Mouse (Mus musculus): Measurements from ENCODE around the gene 1700010I14Rik. TPM values are rescaled to one million over a fixed set of nuclear protein-coding genes. Genes with fewer than 3 reads are reported as not detected.

Gene 1700010I14Rik
- polyA plus RNA-seq (2014; fragmentation: Nextera tagmentation; extraction: Ambion mirVana): 2.5 and 2.7 TPM in 2 replicates

- Histone ChIP-seq H3K4me3 (ENCODE audit: low read depth, low read length) (peak within 1 kb of the TSS; percentile 38), H3K9me3 (ENCODE audit: control insufficient read depth, low read length) (no peaks in the 10 kb centered on the region), H3K27ac (ENCODE audit: low read depth, low read length) (no peak within 1 kb of the TSS), H3K4me2 (replicated peaks; ENCODE audit: low read depth, low read length) (peak within 1 kb of the TSS; percentile 49), H3K9ac (ENCODE audit: low read depth, low read length) (peak within 1 kb of the TSS; percentile 20; the same call in 1 of the 2 replicates), H3K27me3 (ENCODE audit: control insufficient read depth, insufficient read depth, low read length) (no peaks in the 10 kb centered on the region), H3K4me1 (replicated peaks; ENCODE audit: control insufficient read depth, insufficient read depth, low read length) (no peaks in the 10 kb centered on the region; the same call in 1 of the 2 replicates), H3K36me3 (ENCODE audit: control insufficient read depth, insufficient read depth, low read length) (no peaks in the 10 kb centered on the region)
- peak; percentile 71 for ATAC-seq (ENCODE audit: low FRiP score)
- 10% methylated on average over 13 of the region's 13 CpGs for WGBS
- DNase-seq (ENCODE audit: low spot score): peak; percentile 87
These were observed at the start of gene 1700010I14Rik for GRCm38 (mm10) chr17:8988119-8988807. Gene 1700010I14Rik (plus strand): TSS chr17:8988333.

GRCm38 (mm10) chr17:8951588-8951987, 36.5 kb upstream of the 1700010I14Rik start:
- DNase-seq (ENCODE audit: low spot score) (no peak), ATAC-seq (ENCODE audit: low FRiP score) (no peak)
- no peak overlapping the region for H3K4me2 ChIP-seq (replicated peaks; ENCODE audit: low read depth, low read length)
- no peaks in the 10 kb centered on the region for H3K36me3 ChIP-seq (ENCODE audit: control insufficient read depth, insufficient read depth, low read length)
- no peak overlapping the region for H3K4me3 ChIP-seq (ENCODE audit: low read depth, low read length)
- WGBS: 70% methylated on average over 5 of the region's 5 CpGs
- H3K27me3 ChIP-seq (ENCODE audit: control insufficient read depth, insufficient read depth, low read length): no peaks in the 10 kb centered on the region
- H3K27ac ChIP-seq (ENCODE audit: low read depth, low read length): no peak overlapping the region
- H3K9ac ChIP-seq (ENCODE audit: low read depth, low read length): no peak overlapping the region
- no peaks in the 10 kb centered on the region for H3K4me1 ChIP-seq (replicated peaks; ENCODE audit: control insufficient read depth, insufficient read depth, low read length)
- no peaks in the 10 kb centered on the region for H3K9me3 ChIP-seq (ENCODE audit: control insufficient read depth, low read length)

- Histone ChIP-seq H3K27ac (ENCODE audit: low read depth, low read length) (no peak overlapping the region), H3K9ac (ENCODE audit: low read depth, low read length) (no peak overlapping the region), H3K36me3 (ENCODE audit: control insufficient read depth, insufficient read depth, low read length) (no peaks in the 10 kb centered on the region), H3K9me3 (ENCODE audit: control insufficient read depth, low read length) (no peaks in the 10 kb centered on the region), H3K4me3 (ENCODE audit: low read depth, low read length) (no peak overlapping the region), H3K27me3 (ENCODE audit: control insufficient read depth, insufficient read depth, low read length) (no peaks in the 10 kb centered on the region), H3K4me1 (replicated peaks; ENCODE audit: control insufficient read depth, insufficient read depth, low read length) (no peaks in the 10 kb centered on the region), H3K4me2 (replicated peaks; ENCODE audit: low read depth, low read length) (no peak overlapping the region)
- DNase-seq (ENCODE audit: low spot score): no peak
- ATAC-seq (ENCODE audit: low FRiP score): no peak
- WGBS: 80% methylated on average over 8 of the region's 8 CpGs
These were observed 35.2 kb upstream of the 1700010I14Rik start for GRCm38 (mm10) chr17:8952951-8953350.

- Histone ChIP-seq H3K4me3 (ENCODE audit: low read depth, low read length) (no peak overlapping the region), H3K36me3 (ENCODE audit: control insufficient read depth, insufficient read depth, low read length) (no peaks in the 10 kb centered on the region), H3K4me1 (replicated peaks; ENCODE audit: control insufficient read depth, insufficient read depth, low read length) (peaks cover 2% of the 10 kb centered on the region; the same call in 1 of the 2 replicates), H3K9me3 (ENCODE audit: control insufficient read depth, low read length) (no peaks in the 10 kb centered on the region), H3K27ac (ENCODE audit: low read depth, low read length) (no peak overlapping the region), H3K9ac (ENCODE audit: low read depth, low read length) (no peak overlapping the region), H3K4me2 (replicated peaks; ENCODE audit: low read depth, low read length) (no peak overlapping the region), H3K27me3 (ENCODE audit: control insufficient read depth, insufficient read depth, low read length) (no peaks in the 10 kb centered on the region)
- WGBS: 93% methylated on average over 6 of the region's 6 CpGs
- ATAC-seq (ENCODE audit: low FRiP score) (no peak), DNase-seq (ENCODE audit: low spot score) (no peak)
These were observed 30.0 kb upstream of the 1700010I14Rik start for GRCm38 (mm10) chr17:8958125-8958524.

- 71% methylated on average over 4 of the region's 4 CpGs for WGBS
- ATAC-seq (ENCODE audit: low FRiP score): no peak
- no peaks in the 10 kb centered on the region for H3K36me3 ChIP-seq (ENCODE audit: control insufficient read depth, insufficient read depth, low read length)
- no peak overlapping the region for H3K9ac ChIP-seq (ENCODE audit: low read depth, low read length)
- H3K27ac ChIP-seq (ENCODE audit: low read depth, low read length): no peak overlapping the region
- H3K27me3 ChIP-seq (ENCODE audit: control insufficient read depth, insufficient read depth, low read length): no peaks in the 10 kb centered on the region
- H3K4me2 ChIP-seq (replicated peaks; ENCODE audit: low read depth, low read length): no peak overlapping the region
- no peak overlapping the region for H3K4me3 ChIP-seq (ENCODE audit: low read depth, low read length)
- no peak for DNase-seq (ENCODE audit: low spot score)
- H3K9me3 ChIP-seq (ENCODE audit: control insufficient read depth, low read length): no peaks in the 10 kb centered on the region
- H3K4me1 ChIP-seq (replicated peaks; ENCODE audit: control insufficient read depth, insufficient read depth, low read length): peaks cover 2% of the 10 kb centered on the region; the same call in 1 of the 2 replicates
These were observed 27.7 kb upstream of the 1700010I14Rik start for GRCm38 (mm10) chr17:8960386-8960785.

GRCm38 (mm10) chr17:8961097-8961496, 27.0 kb upstream of the 1700010I14Rik start:
- Histone ChIP-seq H3K4me3 (ENCODE audit: low read depth, low read length) (no peak overlapping the region), H3K36me3 (ENCODE audit: control insufficient read depth, insufficient read depth, low read length) (no peaks in the 10 kb centered on the region), H3K9ac (ENCODE audit: low read depth, low read length) (no peak overlapping the region), H3K4me1 (replicated peaks; ENCODE audit: control insufficient read depth, insufficient read depth, low read length) (peaks cover 2% of the 10 kb centered on the region; the same call in 1 of the 2 replicates), H3K9me3 (ENCODE audit: control insufficient read depth, low read length) (no peaks in the 10 kb centered on the region), H3K27me3 (ENCODE audit: control insufficient read depth, insufficient read depth, low read length) (no peaks in the 10 kb centered on the region), H3K4me2 (replicated peaks; ENCODE audit: low read depth, low read length) (no peak overlapping the region), H3K27ac (ENCODE audit: low read depth, low read length) (0 out of 2 replicates have a peak overlapping the region, but pooled peaks have one; percentile 24)
- WGBS: 88% methylated on average over 5 of the region's 5 CpGs
- no peak for ATAC-seq (ENCODE audit: low FRiP score)
- no peak for DNase-seq (ENCODE audit: low spot score)

GRCm38 (mm10) chr17:8961644-8962043, 26.5 kb upstream of the 1700010I14Rik start:
- Histone ChIP-seq H3K9ac (ENCODE audit: low read depth, low read length) (no peak overlapping the region), H3K4me3 (ENCODE audit: low read depth, low read length) (no peak overlapping the region), H3K27ac (ENCODE audit: low read depth, low read length) (0 out of 2 replicates have a peak overlapping the region, but pooled peaks have one; percentile 24), H3K36me3 (ENCODE audit: control insufficient read depth, insufficient read depth, low read length) (no peaks in the 10 kb centered on the region), H3K9me3 (ENCODE audit: control insufficient read depth, low read length) (no peaks in the 10 kb centered on the region), H3K27me3 (ENCODE audit: control insufficient read depth, insufficient read depth, low read length) (no peaks in the 10 kb centered on the region), H3K4me2 (replicated peaks; ENCODE audit: low read depth, low read length) (no peak overlapping the region), H3K4me1 (replicated peaks; ENCODE audit: control insufficient read depth, insufficient read depth, low read length) (peaks cover 2% of the 10 kb centered on the region; the same call in 1 of the 2 replicates)
- 39% methylated on average over 14 of the region's 14 CpGs for WGBS
- DNase-seq (ENCODE audit: low spot score): peak; percentile 54
- ATAC-seq (ENCODE audit: low FRiP score): peak; percentile 81

GRCm38 (mm10) chr17:8965177-8965576, 23.0 kb upstream of the 1700010I14Rik start:
- no peak overlapping the region for H3K27ac ChIP-seq (ENCODE audit: low read depth, low read length)
- H3K27me3 ChIP-seq (ENCODE audit: control insufficient read depth, insufficient read depth, low read length): no peaks in the 10 kb centered on the region
- DNase-seq (ENCODE audit: low spot score): no peak
- H3K9ac ChIP-seq (ENCODE audit: low read depth, low read length): no peak overlapping the region
- H3K4me1 ChIP-seq (replicated peaks; ENCODE audit: control insufficient read depth, insufficient read depth, low read length): peaks cover 2% of the 10 kb centered on the region; the same call in 1 of the 2 replicates
- H3K9me3 ChIP-seq (ENCODE audit: control insufficient read depth, low read length): no peaks in the 10 kb centered on the region
- H3K36me3 ChIP-seq (ENCODE audit: control insufficient read depth, insufficient read depth, low read length): no peaks in the 10 kb centered on the region
- WGBS: 95% methylated on average over 6 of the region's 6 CpGs
- H3K4me2 ChIP-seq (replicated peaks; ENCODE audit: low read depth, low read length): no peak overlapping the region
- H3K4me3 ChIP-seq (ENCODE audit: low read depth, low read length): no peak overlapping the region
- ATAC-seq (ENCODE audit: low FRiP score): no peak

All from hindbrain, embryonic 11.5 days (tissue).